Mouse (Mus musculus) embryonic facial prominence, embryonic 11.5 days (tissue): Measurements from ENCODE around the gene Lypd6b. TPM values are rescaled to one million over a fixed set of nuclear protein-coding genes. Genes with fewer than 3 reads are reported as not detected.

Experiments
- ATAC-seq: fragments of 200-750 bp; cut with Nextera tagmentation; replicated peaks from 2 replicates; pipeline ENCODE4 v1.8.0; 2017; ENCODE audit warnings: low read depth; ENCODE audit not compliant: insufficient number of reproducible peaks, low FRiP score, low TSS enrichment
- DNase-seq: peaks from one replicate; pipeline ENCODE4 v3.0.0-alpha.2; 2015; ENCODE audit warnings: low spot score
- H3K27ac ChIP-seq: fragments of 300-500 bp; sonication (generic); replicated peaks from 2 replicates; pipeline ENCODE4 v1.5.1; 2014; ENCODE audit warnings: mild to moderate bottlenecking, low read depth, low read length, control low read depth
- H3K27me3 ChIP-seq: fragments of 300-500 bp; sonication (generic); 2 replicates; pipeline ENCODE4 v1.6.1; 2014; ENCODE audit warnings: mild to moderate bottlenecking, low read length, moderate library complexity, mixed read lengths; ENCODE audit not compliant: control insufficient read depth, insufficient read depth
- H3K36me3 ChIP-seq: fragments of 300-500 bp; sonication (generic); replicated peaks from 2 replicates; pipeline ENCODE4 v1.6.1; 2014; ENCODE audit warnings: low read depth, mild to moderate bottlenecking, low read length, moderate library complexity, mixed read lengths; ENCODE audit not compliant: control insufficient read depth, insufficient read depth
- H3K4me1 ChIP-seq: fragments of 300-500 bp; sonication (generic); 2 replicates; pipeline ENCODE4 v1.6.1; 2014; ENCODE audit warnings: low read length, mixed read lengths; ENCODE audit not compliant: control insufficient read depth, insufficient read depth
- H3K4me2 ChIP-seq: fragments of 300-500 bp; sonication (generic); 2 replicates; pipeline ENCODE4 v1.6.1; 2014; ENCODE audit warnings: low read depth, mild to moderate bottlenecking, control low read depth, low read length, moderate library complexity
- H3K4me3 ChIP-seq: fragments of 300-500 bp; sonication (generic); 2 replicates; pipeline ENCODE4 v1.5.1; 2014; ENCODE audit warnings: low read depth, low read length, control low read depth
- H3K9ac ChIP-seq: fragments of 300-500 bp; sonication (generic); replicated peaks from 2 replicates; pipeline ENCODE4 v1.6.1; 2014; ENCODE audit warnings: mild to moderate bottlenecking, control low read depth, low read length
- H3K9me3 ChIP-seq: fragments of 300-500 bp; sonication (generic); replicated peaks from 2 replicates; pipeline ENCODE4 v1.6.1; 2016; ENCODE audit warnings: mild to moderate bottlenecking, low read length, inconsistent platforms, mixed read lengths; ENCODE audit not compliant: control insufficient read depth
- WGBS: fragments of 180-500 bp; shearing (Covaris S2); extraction: QIAGEN DNeasy Blood & Tissue Kit; methylation state at CpG from one replicate; pipeline ENCODE4 v1.1.7; 2014; 5-methylcytosine and 5-hydroxymethylcytosine counted together
- polyA plus RNA-seq: library from polyadenylated mRNA; unstranded; fragments of >200 nt; fragmentation: Nextera tagmentation; extraction: Ambion mirVana; gene quantifications from 2 replicates; pipeline ENCODE4 v1.2.1, GENCODE M21; 2014

The Lypd6b gene
- polyA plus RNA-seq, 1 experiment from 2014 or later, result 4.2 TPM

DNA sequence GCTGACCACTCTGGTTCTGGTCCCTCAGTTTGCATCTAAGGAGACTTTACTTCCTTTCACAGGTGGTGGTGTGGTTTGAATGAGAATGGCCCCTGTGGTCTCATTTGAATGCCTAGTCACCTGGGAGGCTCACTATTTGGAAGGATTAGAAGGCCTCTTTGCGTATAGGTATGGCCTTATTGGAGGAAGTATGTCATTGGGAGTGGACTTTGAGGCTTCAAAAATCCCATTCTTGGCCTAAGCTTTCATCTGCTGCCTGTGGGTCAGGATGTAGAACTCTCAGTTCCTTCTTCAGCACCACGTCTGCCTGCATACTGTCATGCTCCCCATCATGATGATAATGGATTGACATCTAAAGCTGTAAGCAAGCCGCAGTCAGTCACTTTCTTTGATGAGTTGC is 34.4 kb upstream of the Lypd6b start:
- no peaks in the 10 kb centered on the region for H3K27me3 ChIP-seq
- H3K27ac ChIP-seq, result no peak overlapping the region
- WGBS, result 94% methylated on average over 3 of the region's 3 CpGs
- H3K4me2 ChIP-seq, result no peak overlapping the region
- no peaks in the 10 kb centered on the region for H3K9me3 ChIP-seq
- peaks cover 9% of the 10 kb centered on the region for H3K36me3 ChIP-seq
- no peak for ATAC-seq
- H3K4me3 ChIP-seq, result no peak overlapping the region
- no peak for DNase-seq
- no peaks in the 10 kb centered on the region for H3K4me1 ChIP-seq
- H3K9ac ChIP-seq, result no peak overlapping the region

DNA sequence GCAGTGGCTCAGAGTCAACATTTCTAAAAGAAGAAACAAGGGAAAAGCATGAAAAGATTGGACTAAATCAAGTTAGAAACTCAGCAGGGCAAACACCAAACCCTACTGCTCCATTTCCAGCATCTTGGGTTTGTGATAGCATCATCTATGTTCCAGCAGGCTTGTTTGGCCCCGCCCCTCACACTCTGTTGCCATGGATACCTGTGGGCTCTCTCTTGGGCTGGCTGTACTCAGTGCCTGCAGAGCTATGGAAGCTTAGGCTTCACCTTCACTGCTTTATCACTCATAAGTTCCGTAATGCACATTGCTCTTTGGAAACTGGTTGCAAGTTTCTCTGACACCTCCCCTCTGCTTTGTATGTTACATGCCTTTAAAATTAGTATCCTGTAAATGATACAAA is 32.4 kb upstream of the Lypd6b start:
- ATAC-seq, result no peak
- no peaks in the 10 kb centered on the region for H3K9me3 ChIP-seq
- no peak overlapping the region for H3K4me3 ChIP-seq
- H3K36me3 ChIP-seq, result peaks cover 9% of the 10 kb centered on the region
- 72% methylated on average over 2 of the region's 2 CpGs for WGBS
- no peak overlapping the region for H3K4me2 ChIP-seq
- peak; percentile 55 for DNase-seq
- no peak overlapping the region for H3K27ac ChIP-seq
- H3K9ac ChIP-seq, result no peak overlapping the region
- no peaks in the 10 kb centered on the region for H3K27me3 ChIP-seq
- H3K4me1 ChIP-seq, result no peaks in the 10 kb centered on the region

DNA sequence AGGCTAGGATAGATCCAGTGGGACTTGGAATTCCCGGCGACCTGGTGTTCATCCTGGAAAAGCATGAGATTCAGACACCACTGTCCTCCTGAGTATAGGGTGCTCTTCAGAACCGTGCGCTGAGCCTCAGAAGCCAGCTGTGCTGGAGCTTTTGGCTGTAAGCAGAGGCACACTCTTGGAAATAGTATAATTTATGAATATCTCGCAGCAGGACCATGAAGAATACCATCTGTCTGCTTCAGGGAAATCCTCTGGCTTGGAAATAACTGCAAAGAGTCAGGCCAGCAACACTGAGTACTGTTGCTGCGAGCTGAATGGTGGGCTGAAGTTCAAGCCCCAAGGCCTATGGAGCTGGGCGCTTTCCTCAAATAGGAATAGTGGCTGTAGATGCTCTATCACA is 29.9 kb upstream of the Lypd6b start:
- Histone ChIP-seq H3K4me2 (no peak overlapping the region), H3K27me3 (no peaks in the 10 kb centered on the region), H3K4me3 (no peak overlapping the region), H3K27ac (no peak overlapping the region), H3K4me1 (no peaks in the 10 kb centered on the region), H3K9me3 (no peaks in the 10 kb centered on the region), H3K36me3 (peaks cover 4% of the 10 kb centered on the region), H3K9ac (no peak overlapping the region)
- no peak for DNase-seq
- no peak for ATAC-seq
- 92% methylated on average over 7 of the region's 7 CpGs for WGBS

DNA sequence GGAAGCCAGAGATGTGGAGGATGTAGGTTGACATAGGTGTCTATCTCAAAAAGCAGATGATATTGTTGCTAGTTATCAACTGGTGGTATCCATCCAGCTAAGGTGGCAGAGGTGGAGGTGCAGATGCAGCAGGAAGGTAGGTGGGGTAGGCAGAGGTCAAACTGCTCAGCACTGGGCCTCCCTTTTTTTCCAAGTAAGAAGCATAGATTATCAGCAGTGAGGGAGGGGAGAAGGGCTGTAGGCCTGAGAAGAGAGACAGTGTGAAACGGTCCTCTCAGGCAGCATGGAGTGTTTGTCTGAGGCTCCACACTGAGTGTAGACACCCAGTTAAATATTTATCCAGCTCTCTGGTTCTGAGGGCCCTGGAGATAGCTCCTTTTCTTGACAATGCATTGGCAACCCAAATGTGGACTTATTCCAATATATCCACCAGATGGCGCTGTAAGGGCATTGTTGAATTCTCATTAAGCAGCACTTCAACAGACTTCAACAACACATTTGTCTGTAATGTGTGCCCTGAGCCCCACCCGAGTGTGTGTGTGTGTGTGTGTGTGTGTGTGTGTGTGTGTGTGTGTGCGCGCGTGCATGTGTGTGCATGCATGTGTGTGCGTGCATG is 23.0 kb upstream of the Lypd6b start:
- 50% methylated on average over 7 of the region's 7 CpGs for WGBS
- peak; percentile 91 for DNase-seq
- peaks cover 2% of the 10 kb centered on the region; the same call in 1 of the 2 replicates for H3K36me3 ChIP-seq

DNA sequence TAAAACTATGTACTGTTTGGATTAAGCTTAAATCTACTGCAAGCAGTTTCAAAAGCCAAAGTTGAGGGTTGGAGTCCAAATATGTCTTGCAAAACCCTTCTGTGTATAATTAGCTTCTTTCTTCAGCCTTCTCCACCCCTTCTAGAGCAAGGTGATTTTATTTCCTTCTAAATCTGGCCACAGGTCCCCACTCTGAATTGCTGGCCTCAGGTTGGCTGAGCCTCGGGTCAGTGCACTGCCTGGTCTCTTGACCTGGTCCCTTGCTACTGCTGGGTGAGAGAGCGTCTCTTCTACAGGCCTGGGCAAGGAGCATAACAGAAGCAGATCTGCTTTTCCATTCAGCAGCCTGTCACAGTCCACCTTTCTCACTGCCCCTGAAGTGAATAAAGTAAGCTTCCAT is 18.6 kb upstream of the Lypd6b start:
- Histone ChIP-seq H3K4me3 (no peak overlapping the region), H3K9ac (no peak overlapping the region), H3K4me1 (no peaks in the 10 kb centered on the region), H3K27me3 (no peaks in the 10 kb centered on the region), H3K27ac (no peak overlapping the region), H3K9me3 (no peaks in the 10 kb centered on the region), H3K36me3 (no peaks in the 10 kb centered on the region; the same call in 1 of the 2 replicates), H3K4me2 (no peak overlapping the region)
- DNase-seq (no peak), ATAC-seq (no peak)
- WGBS, result 70% methylated on average over 2 of the region's 2 CpGs

More for the DNA sequence above, 23.0 kb upstream of the Lypd6b start:
- no peaks in the 10 kb centered on the region for H3K4me1 ChIP-seq
- H3K9ac ChIP-seq, result no peak overlapping the region
- no peak overlapping the region for H3K27ac ChIP-seq
- no peaks in the 10 kb centered on the region for H3K27me3 ChIP-seq
- H3K9me3 ChIP-seq, result no peaks in the 10 kb centered on the region
- ATAC-seq, result peak; percentile 63; the same call in 1 of the 2 replicates
- H3K4me2 ChIP-seq, result no peak overlapping the region
- H3K4me3 ChIP-seq, result no peak overlapping the region

DNA sequence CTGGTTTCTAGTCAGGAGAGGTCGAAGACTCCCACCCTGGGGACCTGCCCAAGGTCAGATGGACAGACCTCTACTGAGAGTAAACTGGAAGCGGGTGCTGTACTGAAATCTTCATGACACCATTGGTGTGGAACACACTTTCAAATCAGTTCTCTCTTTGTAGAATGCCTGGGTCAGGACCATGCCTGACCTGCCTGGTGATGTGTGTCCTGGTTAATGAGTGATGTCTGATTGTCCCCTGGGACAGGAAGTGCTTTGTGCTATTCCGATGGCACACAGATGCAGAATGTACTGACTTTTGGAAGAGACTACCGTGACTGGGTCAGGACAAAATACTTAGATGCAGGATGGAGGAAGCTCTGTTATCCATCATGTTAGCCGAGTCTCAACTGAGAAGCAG is 17.0 kb upstream of the Lypd6b start:
- Histone ChIP-seq H3K36me3 (no peaks in the 10 kb centered on the region; the same call in 1 of the 2 replicates), H3K4me1 (no peaks in the 10 kb centered on the region), H3K27me3 (no peaks in the 10 kb centered on the region), H3K27ac (no peak overlapping the region), H3K4me3 (no peak overlapping the region), H3K9ac (no peak overlapping the region), H3K9me3 (no peaks in the 10 kb centered on the region), H3K4me2 (no peak overlapping the region)
- 70% methylated on average over 5 of the region's 5 CpGs for WGBS
- DNase-seq (no peak), ATAC-seq (no peak; the same call in 1 of the 2 replicates)

DNA sequence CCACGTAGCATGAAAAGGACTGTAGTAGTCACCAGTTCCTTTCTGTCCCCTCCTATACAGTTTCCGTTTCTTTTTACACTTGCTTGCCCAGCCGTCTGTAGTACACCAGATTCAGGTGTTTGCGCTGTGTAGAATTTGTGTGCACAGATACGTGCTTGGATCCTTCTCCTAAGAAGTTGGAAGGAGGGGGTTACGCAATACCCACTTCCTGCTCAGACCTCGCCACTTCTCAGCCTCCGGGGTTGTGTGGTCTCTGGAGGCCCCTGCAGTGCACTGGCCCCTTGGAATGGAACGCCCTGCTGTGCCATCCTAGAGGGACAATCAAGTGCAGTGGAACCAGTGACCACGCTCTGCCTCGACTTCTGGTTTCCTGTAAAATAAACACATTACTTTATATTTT is 16.3 kb upstream of the Lypd6b start:
- Histone ChIP-seq H3K4me3 (no peak overlapping the region), H3K4me1 (no peaks in the 10 kb centered on the region), H3K27ac (no peak overlapping the region), H3K9ac (no peak overlapping the region), H3K27me3 (no peaks in the 10 kb centered on the region), H3K4me2 (no peak overlapping the region), H3K9me3 (no peaks in the 10 kb centered on the region), H3K36me3 (no peaks in the 10 kb centered on the region; the same call in 1 of the 2 replicates)
- ATAC-seq (no peak), DNase-seq (no peak)
- WGBS, result 69% methylated on average over 11 of the region's 11 CpGs

DNA sequence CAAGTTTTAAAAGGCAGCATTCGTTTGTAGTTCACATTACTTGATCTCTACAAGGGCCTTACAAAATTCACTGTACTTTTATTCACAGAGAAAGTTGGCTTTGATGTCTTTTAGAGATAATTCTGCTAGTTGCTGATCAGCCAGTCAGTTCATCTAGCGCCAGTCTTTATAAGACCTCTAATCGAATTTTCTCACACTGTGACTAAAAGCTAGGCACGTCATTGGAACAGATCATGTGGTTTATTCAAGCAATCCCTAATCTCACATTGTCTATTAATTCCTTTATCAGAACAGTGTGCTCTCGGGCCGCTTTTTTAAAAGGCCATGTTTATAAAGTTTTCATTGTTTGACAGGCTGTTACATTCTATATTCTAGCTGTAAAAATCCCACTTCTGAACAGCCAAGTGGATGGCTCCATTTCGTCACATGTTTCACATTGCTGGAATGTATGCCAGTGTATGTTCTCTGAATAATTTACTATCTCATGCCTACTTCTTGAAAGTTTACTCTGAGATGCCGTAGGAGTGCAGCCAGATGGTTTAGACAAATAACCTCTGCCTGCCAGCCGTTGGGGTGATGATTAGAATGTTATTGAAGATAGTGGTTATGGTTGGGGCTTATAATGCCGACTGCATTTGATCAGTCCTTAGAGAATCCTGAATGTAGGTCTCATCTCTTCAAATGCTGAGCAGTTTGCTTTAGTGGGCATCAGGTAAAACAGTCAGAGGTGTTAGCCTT is 14.1 kb upstream of the Lypd6b start:
- ATAC-seq, result no peak
- Histone ChIP-seq H3K4me1 (no peaks in the 10 kb centered on the region), H3K27ac (no peak overlapping the region), H3K9me3 (no peaks in the 10 kb centered on the region), H3K36me3 (no peaks in the 10 kb centered on the region; the same call in 1 of the 2 replicates), H3K4me3 (no peak overlapping the region), H3K9ac (no peak overlapping the region), H3K27me3 (no peaks in the 10 kb centered on the region), H3K4me2 (no peak overlapping the region)
- 89% methylated on average over 10 of the region's 10 CpGs for WGBS
- DNase-seq, result no peak
